Mouse (Mus musculus) kidney, postnatal 4 days (tissue): Measurements from ENCODE around the gene Gm49398.

Source experiments
- DNase-seq, 2 experiments: peaks; one replicate each; pipeline ENCODE4 v3.0.0; 2021; ENCODE audit warnings: mixed read lengths in 2 of 2

The Gm49398 gene

GRCm38 (mm10) chr13:61288739-61289138, at the start of gene Gm49398:
Gm49398 (minus strand) TSS chr13:61288839.
- no peak for DNase-seq

- DNase-seq: no peak
Observed at GRCm38 (mm10) chr13:61255258-61255657, 33.4 kb downstream of the Gm49398 start, which contains the start of gene Cts8. Cts8 (minus strand) TSS chr13:61255358.

GRCm38 (mm10) chr13:61241076-61241947, 47.3 kb downstream of the Gm49398 start:
- peak; percentile 76 to 81 for DNase-seq

DNA sequence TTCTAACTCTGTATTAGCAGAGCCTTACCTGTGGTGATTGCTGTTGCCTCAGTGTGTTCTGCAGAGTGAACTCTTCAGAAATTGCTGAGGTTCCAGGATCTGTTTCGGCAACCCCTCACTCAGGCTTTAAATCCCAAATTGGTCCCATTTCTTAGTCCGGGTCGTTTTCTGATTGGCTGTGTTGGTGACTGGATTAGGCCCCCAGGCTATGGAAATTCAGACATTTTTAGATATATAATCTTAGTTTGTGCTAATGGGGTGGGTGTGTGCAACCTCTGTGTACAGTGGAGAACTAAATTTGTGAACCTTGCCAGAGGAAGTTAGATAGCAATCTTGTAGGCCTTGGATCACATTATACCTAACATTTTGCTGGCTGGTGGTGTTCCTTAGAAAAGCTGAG, 85.3 kb downstream of the Gm49398 start, which contains the start of gene Cts6:
Gene Cts6 (minus strand): TSS at position 101 of the 400 bp plus-strand sequence.
- DNase-seq: no peak
